Mouse (Mus musculus) spleen, adult 12 weeks (tissue): ENCODE data around the gene Zw10.
A peak's percentile ranks its signal among the peaks of the same experiment; 100 is the strongest.

Source experiments
- DNase-seq: peaks from one replicate; pipeline ENCODE4 v3.0.0; 2022; ENCODE audit warnings: low spot score

Zw10 gene

DNA sequence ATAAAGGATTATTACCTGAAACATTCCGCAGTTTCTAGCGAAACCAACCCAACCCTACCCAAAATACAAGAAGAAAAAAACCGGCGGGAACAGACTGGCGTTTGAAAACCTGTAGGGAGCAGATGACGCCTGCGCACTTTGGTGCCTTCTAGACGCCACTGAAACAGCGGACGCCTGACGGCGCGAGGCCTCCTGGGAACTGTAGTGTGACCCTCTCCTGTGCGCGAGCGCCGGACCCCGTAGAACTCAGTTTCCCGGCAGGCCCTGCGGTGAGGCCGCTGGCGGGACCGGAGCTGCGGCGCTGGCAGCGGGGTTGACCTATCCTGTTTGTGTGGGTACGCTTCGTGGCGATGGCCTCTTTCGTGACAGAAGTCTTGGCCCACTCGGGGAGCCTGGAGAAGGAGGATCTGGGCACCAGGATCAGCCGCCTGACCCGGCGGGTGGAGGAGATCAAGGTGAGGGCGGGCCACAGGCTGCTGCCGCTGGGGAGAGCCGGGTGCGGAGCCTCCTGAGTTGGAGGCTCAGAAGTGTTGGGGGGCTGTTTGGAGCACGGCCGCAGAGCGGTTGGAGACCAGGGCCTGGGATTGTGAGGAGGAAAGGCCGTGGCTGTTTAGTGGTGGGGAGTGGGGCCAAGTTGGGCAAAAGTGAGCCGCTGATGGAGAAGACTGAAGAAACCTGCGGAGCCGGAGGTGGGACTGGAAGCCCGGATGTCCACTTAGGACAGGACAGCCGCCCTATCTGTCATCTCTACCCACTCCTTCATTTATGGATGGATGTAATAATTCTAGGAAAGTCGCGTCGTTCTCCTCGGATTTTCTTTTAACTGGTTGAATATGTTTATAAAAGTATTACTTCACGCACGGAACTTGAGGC lies at the start of gene Zw10:
Gene Zw10 (plus strand): TSS at position 281 of the 873 bp plus-strand sequence.
- DNase-seq: peak; percentile 88

DNA sequence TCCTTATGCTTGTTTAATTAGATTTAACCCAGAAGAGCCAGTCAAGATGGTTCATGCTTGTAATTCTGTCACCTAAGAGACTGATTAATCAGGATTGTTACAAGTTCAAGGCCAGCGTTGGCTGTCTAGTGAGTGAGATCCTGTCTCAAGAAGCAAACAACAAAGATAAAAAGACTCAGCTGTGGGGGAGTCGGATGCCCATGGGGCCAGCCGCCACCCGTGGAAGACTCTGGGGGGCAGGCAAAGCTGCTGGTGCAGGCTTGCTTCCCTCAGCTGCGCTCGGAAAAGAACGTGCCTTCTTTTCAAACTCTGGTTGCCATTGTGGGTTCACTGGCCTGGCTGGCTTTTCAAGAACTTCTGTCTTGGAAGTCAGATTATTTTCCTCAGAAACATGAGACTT lies 39.6 kb upstream of the Zw10 start:
- no peak for DNase-seq

DNA sequence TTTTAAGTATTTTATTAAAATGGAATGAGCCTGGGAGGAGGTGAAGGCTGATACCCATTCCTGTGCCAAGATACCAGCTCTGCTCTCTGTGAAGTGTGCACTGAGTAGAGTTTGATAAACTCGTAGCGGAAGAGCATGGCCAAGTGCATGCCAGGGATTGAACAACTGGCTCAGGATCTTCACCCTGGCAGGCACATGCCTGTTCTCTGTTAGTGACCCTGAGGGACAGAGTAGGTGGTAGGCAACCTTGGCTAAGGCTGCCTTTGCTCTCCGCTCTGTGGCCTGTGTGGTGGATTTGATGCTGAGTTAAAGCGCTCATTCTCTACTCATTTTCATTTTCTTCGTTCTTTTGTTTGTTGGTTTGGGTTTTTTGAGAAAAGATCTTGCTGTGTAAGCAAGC lies 34.1 kb upstream of the Zw10 start:
- DNase-seq: no peak

DNA sequence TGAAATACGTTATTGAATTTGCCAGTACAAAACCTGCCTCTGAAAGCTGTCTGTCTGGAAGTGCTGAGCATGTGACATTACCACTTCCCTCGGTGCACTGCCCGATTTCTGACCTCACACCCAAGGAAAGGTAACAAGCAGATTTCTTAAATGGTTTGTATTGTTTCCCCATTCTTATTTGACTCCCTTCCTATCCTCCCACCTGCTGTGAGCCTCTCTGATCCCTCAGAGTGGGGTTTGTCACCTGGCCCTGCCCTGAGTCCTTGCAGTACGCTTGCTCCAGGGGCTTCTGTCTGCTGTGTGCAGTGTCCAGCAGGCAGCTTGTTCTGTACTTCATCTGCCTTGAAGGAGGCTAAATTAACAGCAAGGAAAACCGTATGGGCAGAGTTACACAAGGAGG lies 31.5 kb upstream of the Zw10 start:
- no peak for DNase-seq

DNA sequence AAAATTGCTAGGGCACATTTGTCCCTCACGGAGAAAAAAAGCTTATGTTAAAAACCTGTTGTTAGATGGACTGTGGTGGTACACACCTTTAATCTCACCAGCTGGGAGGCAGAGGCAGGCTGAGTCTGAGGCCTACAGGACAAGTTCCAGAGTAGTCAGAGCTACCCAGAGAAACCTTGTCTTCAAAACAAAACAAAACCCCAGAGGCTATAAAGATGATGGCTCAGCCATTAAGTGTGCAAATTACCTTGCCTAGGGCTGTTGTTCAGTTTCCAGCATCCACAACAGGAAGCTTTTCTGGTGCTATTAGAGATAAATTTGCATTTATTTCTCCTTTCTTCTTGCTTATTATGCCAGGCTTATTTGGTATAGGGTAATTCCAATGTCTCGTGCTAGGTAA lies 30.9 kb upstream of the Zw10 start:
- no peak for DNase-seq

DNA sequence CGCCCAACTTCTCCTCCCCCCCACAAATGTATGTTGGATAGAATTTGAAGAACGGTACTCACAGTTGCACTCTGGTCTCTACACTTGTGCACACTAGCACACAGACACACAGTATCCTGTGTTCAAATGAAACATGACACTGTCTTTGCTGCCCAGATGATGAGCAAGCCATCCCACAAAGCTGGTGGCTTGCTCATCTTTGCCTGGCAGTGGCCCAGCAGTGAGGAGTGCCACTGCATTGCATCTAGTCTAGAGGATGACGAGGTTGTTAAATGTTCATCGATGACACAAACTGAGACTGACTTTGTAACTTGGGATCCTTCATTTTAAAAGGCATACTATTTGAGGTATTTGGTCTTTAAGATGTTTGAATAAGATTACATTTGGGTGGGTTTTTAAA lies 20.6 kb upstream of the Zw10 start:
- no peak for DNase-seq

DNA sequence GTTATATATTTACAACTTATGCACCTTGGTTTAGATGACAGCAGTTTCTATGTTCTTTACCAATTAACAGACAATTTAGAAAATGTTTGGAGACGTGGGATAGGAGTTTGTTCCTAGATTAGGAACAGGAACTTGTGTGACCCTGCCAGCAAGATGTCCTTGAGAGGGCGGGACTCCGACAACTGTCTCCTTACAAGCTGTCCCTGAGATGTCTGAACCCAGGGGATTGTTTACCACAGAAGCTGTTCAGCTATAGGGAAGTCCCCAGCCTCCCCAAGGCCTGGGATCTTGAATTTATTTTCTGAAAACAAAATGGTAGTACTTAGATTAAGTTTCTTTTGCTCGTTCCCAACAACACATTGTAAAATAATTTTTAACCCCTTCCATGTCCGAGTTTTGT lies 4.5 kb upstream of the Zw10 start:
- no peak for DNase-seq

DNA sequence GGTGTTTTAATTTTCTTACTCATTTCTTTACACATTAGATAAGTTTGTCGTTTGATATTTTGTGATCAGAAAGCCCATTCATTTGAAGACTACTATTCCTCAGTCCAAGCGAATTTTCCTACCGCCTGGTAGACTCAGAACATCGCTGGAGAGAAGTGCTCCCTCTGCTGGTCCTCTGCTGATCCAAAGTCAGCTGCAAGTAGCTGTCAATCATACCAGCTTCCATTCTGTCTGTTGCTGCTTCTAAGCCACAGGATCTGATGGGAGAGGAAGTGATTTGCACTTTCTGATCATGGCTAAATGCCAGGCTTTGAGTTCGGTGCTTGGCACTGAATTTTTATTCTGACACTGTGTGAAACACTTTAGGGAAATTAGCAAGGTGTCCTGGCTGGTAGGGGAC lies 4.1 kb upstream of the Zw10 start:
- peak; percentile 21 for DNase-seq

DNA sequence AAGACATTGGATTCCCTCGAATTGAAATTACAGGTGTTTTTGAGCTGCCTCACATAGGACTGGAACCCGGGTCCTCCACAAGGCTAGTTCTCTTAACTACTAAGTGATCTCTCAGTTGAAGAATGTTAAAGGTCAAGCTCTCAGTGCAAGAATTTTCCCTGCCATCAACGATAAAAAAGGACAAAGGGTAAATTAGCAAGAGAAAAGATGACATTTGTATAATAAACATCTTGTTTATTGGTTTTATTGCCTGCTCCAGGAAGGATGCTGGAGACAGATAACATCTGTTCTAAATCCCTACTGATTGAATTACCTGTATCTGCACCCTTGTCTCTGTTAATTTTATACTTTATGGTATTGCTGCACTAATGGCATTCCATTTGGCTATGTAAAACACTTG lies 1.4 kb upstream of the Zw10 start:
- DNase-seq: no peak

DNA sequence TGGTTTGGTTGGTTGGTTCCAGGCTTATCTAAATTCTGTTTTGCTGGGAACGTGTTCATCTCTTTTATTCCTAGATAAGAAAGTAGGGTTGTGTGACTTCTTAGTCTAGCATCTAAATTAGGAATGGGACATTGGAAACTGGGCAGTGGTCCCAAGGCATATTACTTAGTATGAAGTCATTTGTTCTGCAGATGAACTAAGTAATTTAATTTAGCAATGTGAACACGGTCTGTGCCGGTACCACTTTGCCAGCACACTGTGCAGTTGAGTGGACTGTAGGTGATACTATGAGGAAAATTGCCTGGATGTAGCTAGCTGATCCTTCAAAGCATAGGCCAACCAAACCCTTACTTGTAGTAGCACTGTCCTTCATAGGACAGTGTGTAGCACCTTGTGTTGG lies 21.4 kb downstream of the Zw10 start:
- DNase-seq: no peak

DNA sequence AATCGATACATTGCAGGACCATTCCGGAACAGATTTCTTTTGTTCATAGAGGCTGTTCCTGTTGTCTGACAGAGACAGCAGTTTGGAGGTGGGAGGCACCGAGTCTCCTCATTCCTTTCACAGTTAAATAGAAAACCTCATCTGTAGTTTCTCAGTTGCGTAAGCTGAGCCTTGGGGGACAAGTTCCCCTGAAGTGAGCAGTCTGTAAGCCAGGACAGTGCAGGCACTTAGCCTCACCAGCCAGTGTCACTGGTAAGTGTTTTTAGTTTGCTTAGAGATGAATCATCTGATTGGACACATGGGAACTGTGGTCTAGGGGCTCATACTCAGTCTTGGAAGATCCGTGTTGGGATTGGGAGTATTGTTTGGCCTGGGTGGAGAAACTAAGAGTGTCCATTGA lies 25.7 kb downstream of the Zw10 start, which contains the start of gene Tmprss5:
Gene Tmprss5 (plus strand): TSS at position 154 of the 400 bp plus-strand sequence.
- no peak for DNase-seq

DNA sequence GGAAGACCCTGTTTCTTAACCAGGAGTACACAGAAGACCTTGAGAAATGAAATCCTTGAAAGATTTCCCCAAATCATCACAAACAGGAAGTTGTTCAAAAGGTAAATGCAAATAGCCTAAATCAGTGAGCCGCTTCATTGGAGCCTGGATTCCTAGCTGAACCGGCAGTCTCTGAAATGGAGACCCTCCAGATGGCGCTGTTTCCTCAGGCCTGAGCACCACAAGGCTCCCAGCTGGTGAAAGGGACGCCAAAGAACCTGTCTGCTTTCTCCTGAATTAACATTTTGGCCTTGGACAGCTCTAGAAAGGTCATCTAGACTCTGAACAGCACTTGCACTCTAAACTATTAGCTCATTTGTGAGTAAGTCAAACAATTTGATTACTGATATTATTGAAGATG lies 26.1 kb downstream of the Zw10 start:
- no peak for DNase-seq

DNA sequence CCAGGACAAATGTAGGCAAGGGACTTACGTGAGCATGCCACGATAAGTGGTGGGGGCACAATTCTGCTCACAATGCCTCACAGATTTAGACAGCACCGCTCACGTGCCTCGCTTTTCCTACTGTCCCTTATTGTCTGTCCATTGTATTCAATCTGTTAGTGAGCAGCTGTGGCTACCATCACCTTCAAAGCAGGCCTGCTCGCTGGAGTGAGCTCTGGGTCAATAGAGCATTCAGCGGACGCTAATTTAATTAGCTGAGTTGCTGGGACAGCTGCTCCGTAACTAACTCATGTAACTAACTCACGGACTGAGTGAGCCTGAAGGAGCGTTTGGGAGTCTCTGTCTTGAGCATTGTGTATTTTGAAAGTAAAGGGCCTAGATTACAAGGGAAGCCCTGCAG lies 31.9 kb downstream of the Zw10 start:
- no peak for DNase-seq

DNA sequence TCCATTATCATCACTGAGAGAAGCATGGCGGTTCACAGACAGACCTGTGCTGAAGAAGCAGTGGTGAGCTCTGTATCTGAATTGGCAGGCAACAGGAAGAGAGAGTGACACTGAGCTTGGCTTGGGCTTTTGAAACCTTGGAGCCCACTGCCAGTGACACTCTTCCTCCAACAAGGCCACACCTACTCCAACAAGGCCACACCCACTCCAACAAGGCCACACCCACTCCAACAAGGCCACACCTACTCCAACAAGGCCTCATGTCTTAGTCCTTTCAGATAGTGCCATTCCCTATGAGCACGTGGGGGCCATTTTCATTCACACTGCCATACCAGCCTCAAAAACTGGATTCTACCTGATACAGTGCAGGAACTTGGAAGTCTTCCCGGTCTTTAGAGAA lies 43.5 kb downstream of the Zw10 start:
- DNase-seq: no peak

DNA sequence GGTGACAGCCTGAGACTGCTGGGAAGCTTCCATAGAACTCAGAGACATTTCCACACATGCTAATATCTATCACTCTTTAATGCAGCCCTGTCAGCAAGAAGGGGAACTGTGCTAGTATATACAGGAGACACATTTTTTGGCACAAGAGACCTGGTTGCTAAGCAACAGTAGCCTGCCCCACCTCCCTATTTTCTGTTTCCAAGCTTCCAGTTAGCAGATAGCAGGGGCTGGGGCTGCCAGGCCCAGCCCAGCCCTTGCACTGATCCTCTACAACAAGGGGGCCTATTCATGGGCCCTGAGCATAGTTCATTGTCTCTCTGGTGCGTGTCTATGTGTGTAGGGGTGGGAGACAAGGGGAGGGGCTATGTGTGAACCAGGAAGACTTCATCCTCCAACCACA lies 46.9 kb downstream of the Zw10 start:
- no peak for DNase-seq

DNA sequence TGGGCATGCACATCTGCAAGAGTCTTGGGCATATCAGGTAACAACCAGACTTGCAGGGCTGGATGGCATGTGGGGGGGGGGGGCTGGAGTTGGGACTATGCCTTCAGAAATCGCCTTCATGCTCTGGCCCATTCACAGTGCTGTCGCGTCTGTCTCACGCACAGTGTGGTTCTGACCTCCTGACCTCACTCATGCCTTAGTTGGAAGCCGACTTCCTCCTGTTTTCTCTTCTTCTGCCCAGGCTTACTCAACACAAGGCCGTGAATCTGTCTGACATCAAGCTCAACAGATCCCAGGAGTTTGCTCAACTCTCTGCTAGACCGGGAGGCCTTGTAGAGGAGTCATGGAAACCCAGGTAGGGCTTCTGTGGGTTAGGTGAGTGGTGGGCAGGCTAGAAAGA lies 53.7 kb downstream of the Zw10 start:
- DNase-seq: no peak

DNA sequence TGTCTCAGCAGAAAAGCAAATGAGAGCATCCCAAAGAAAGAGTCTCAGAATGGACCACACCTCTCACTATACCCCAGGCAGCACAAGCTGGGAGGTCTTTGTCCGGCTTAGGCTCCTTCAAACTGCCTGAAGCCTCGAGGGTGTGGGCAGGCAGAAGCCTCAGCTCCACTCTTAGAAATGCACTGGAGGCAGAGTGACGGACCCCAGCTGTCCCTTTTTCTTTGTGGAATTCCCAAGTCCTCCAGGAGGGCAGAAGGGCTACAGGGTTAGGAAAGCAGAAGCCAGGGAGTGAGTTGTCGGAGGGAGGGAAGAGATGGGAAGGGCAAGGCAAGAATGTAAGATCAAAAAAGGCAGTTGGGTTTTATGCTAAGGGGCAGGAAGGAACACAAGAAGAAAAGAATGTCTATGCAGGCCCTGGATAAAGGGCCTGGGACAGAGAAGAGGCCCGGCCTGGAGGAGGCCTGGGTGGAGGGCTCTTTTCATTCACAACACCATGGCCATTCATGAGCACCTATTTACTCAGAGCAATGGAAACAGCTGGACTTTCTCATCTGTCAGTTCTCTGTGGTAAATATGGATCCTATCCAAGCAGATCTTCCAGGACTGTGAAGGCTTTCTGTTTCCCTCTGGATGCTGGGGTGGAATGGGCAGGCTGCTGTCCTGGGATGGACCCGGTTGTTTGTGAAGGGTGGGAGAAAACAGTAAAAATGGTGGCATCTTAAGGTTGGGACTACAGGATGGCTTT lies 55.2 kb downstream of the Zw10 start:
- DNase-seq: no peak

DNA sequence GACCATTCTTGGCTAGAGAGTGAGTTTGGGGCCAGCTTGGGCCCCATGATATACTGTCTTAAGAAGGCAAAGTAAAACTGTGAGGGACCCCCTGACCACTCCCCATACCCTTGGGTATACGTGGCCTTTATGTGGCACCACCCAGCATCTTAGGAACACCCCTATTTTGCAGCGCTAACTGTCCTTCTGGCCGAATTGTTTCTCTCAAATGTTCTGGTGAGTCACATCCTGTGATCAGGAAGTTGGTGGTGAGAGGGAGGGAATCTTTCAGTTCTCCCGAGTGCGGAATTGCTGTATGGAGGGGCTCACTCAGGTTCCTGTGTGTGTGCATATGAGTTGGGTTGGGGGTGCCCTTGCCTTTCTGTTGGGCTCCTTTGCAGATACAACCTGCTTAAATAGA lies 55.9 kb downstream of the Zw10 start:
- DNase-seq: no peak

DNA sequence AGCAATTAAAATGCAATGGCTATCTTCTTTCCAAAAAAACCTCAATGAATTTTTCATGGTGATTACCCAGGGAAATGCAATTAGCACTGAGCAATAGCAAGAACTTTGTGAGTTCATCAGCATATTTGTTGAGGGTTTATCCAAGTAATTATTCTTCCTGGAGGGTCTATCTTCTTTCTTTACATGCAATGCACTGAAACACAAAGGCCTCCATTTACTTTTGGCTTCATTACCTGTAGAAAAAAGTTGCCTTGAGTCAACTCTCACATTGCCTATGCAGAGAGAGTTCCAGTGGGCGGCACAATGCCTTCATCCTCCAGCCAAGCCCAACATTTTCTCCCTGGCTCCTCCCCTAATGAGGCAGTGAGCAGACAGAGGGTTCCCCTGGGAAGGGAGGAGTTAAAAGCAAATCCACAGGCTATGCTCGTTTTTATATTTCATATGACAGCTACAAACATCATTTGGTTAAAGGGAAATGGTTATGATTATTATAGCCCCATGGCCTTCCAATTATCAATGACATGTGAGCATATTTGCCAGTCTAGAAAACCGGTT lies 62.9 kb downstream of the Zw10 start:
- DNase-seq: no peak

DNA sequence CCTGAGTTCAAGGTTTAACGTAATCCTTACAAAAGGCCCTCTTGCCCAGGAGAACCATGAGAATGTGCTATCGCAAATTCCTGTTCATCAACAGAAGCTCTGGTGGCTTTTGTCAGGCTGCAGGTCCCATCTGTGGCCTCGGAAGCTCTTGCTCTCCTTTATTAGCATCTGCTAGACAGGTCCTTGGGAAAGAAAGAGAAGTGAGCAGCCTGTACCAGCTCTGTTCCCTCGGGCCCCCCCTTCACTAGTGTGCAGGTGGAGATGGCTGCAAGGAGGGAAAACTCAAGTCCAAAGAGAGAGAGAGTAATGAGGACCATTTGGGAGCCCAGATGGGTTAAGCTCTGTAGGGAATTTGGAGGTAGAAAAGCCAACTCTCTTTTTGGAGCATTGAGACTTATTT lies 64.3 kb downstream of the Zw10 start:
- no peak for DNase-seq

DNA sequence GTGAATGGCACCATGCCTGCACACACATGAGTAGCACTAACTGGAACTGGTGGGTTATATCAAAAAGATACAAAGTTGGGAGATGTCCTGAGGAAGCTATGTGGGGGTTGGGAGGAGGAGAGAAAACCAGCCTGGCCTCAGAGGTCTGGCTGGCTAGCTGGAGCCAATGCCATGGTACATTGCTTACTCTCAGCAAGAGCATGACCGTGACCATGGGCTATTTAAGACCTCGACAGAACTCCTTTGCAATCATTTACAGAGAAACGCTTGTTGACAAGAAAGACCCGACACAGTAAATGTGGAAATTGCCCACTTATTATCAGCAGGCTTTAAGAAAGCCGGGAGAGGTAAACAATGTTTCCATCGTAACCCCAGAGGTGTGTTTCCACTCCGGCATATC lies 70.3 kb downstream of the Zw10 start:
- no peak for DNase-seq
